Mouse (Mus musculus) MEL (cell line): Measurements from ENCODE around the gene Rtca.

Source experiments
- BHLHE40 ChIP-seq: IDR thresholded peaks from 2 replicates; pipeline ENCODE4 v1.6.1; 2012; ENCODE audit warnings: low read depth, mild to moderate bottlenecking, inconsistent platforms, low read length, improper control_type of control experiment, borderline replicate concordance
- CTCF ChIP-seq, 3 experiments: IDR thresholded peaks in 2 of 3; conservative IDR thresholded peaks in 1 of 3; 2 replicates each; pipeline ENCODE4 v1.5.1; 2011 to 2012; ENCODE audit warnings: low read length in 3 of 3, low read depth in 2 of 3, mild to moderate bottlenecking in 2 of 3, improper control_type of control experiment in 1 of 3, inconsistent platforms in 1 of 3, mixed read lengths in 1 of 3, moderate library complexity in 1 of 3; ENCODE audit not compliant: control insufficient read depth in 1 of 3, insufficient read depth in 1 of 3, poor library complexity in 1 of 3, severe bottlenecking in 1 of 3
- E2F4 ChIP-seq: IDR thresholded peaks from 2 replicates; pipeline ENCODE4 v1.6.1; 2011; ENCODE audit warnings: low read depth, low read length, improper control_type of control experiment, borderline replicate concordance
- KAT2A ChIP-seq: conservative IDR thresholded peaks from 2 replicates; pipeline ENCODE4 v1.6.1; 2012; ENCODE audit warnings: low read depth, low read length, improper control_type of control experiment, inconsistent platforms
- MAX ChIP-seq: IDR thresholded peaks from 2 replicates; pipeline ENCODE4 v1.6.1; 2011; ENCODE audit warnings: low read length, improper control_type of control experiment
- POLR2A ChIP-seq, 2 experiments: IDR thresholded peaks; 2 replicates each; pipeline ENCODE4 v1.6.1; 2011 to 2012; ENCODE audit warnings: low read length in 2 of 2, mild to moderate bottlenecking in 2 of 2, control low read depth in 1 of 2, improper control_type of control experiment in 1 of 2, low read depth in 1 of 2, moderate library complexity in 1 of 2; ENCODE audit not compliant: control insufficient read depth in 1 of 2, insufficient read depth in 1 of 2, poor library complexity in 1 of 2
- POLR2AphosphoS2 ChIP-seq: IDR thresholded peaks from 2 replicates; pipeline ENCODE4 v1.6.1; 2011; ENCODE audit warnings: low read length, improper control_type of control experiment
- TAL1 ChIP-seq: IDR thresholded peaks from 2 replicates; pipeline ENCODE4 v1.6.1; 2012; ENCODE audit warnings: mild to moderate bottlenecking, inconsistent platforms, low read length, moderate library complexity, mixed read lengths
- USF1 ChIP-seq: IDR thresholded peaks from 2 replicates; pipeline ENCODE4 v1.6.1; 2014; ENCODE audit warnings: low read depth, mild to moderate bottlenecking, inconsistent platforms, low read length, improper control_type of control experiment, moderate library complexity

GRCm38 (mm10) chr3:116440066-116440997, 67.7 kb downstream of the Rtca start:
- TF ChIP-seq E2F4, result no peak
- no peak for TF ChIP-seq POLR2A (IDR thresholded peaks at IDR 0.05; ENCODE audit: control insufficient read depth in 1 of 2, insufficient read depth in 1 of 2, low read depth in 1 of 2, low read length in 2 of 2, poor library complexity in 1 of 2)
- no peak for TF ChIP-seq CTCF (IDR thresholded peaks at IDR 0.05 in 2 of 3, conservative IDR thresholded peaks at IDR 0.05 in 1 of 3; ENCODE audit: control insufficient read depth in 1 of 3, insufficient read depth in 1 of 3, low read depth in 2 of 3, low read length in 3 of 3, poor library complexity in 1 of 3, severe bottlenecking in 1 of 3)
- no peak for TF ChIP-seq KAT2A
- no peak for TF ChIP-seq USF1
- TF ChIP-seq TAL1, result no peak
- TF ChIP-seq BHLHE40, result no peak
- TF ChIP-seq MAX, result no peak
- no peak for TF ChIP-seq POLR2AphosphoS2
